Mouse (Mus musculus) heart, embryonic 13.5 days (tissue): ENCODE measurements around the gene Nog. TPM values are rescaled to one million over a fixed set of nuclear protein-coding genes. Genes with fewer than 3 reads are reported as not detected.

Experiments
- ATAC-seq: fragments of 200-750 bp; cut with Nextera tagmentation; 2 replicates; pipeline ENCODE4 v1.8.0; 2017; ENCODE audit warnings: moderate TSS enrichment; ENCODE audit not compliant: insufficient number of reproducible peaks, low FRiP score, low TSS enrichment; ENCODE audit errors: extremely low read depth
- H3K27ac ChIP-seq: fragments of 300-500 bp; sonication (generic); replicated peaks from 2 replicates; pipeline ENCODE4 v1.5.1; 2015; ENCODE audit warnings: moderate library complexity, mild to moderate bottlenecking, inconsistent platforms
- H3K27me3 ChIP-seq: fragments of 300-500 bp; sonication (generic); replicated peaks from 2 replicates; pipeline ENCODE4 v1.6.1; 2015; ENCODE audit warnings: mild to moderate bottlenecking, inconsistent platforms
- H3K36me3 ChIP-seq: fragments of 300-500 bp; sonication (generic); 2 replicates; pipeline ENCODE4 v1.6.1; 2015; ENCODE audit warnings: mild to moderate bottlenecking, inconsistent platforms
- H3K4me1 ChIP-seq: fragments of 300-500 bp; sonication (generic); 2 replicates; pipeline ENCODE4 v1.6.1; 2015; ENCODE audit warnings: inconsistent platforms
- H3K4me2 ChIP-seq: fragments of 300-500 bp; sonication (generic); 2 replicates; pipeline ENCODE4 v1.6.1; 2015; ENCODE audit warnings: inconsistent platforms, mild to moderate bottlenecking, moderate library complexity
- H3K4me3 ChIP-seq: fragments of 300-500 bp; sonication (generic); 2 replicates; pipeline ENCODE4 v1.5.1; 2015; ENCODE audit warnings: moderate library complexity, mild to moderate bottlenecking, inconsistent platforms
- H3K9ac ChIP-seq: fragments of 300-500 bp; sonication (generic); 2 replicates; pipeline ENCODE4 v1.6.1; 2015; ENCODE audit warnings: inconsistent platforms, mild to moderate bottlenecking, moderate library complexity
- H3K9me3 ChIP-seq: fragments of 300-500 bp; sonication (generic); 2 replicates; pipeline ENCODE4 v1.6.1; 2016; ENCODE audit warnings: inconsistent platforms
- WGBS: fragments of 180-500 bp; shearing (Covaris S2); methylation state at CpG from one replicate; pipeline ENCODE4 v1.1.7; 2015; ENCODE audit warnings: mixed read lengths; 5-methylcytosine and 5-hydroxymethylcytosine counted together
- polyA plus RNA-seq: library from polyadenylated mRNA; unstranded; fragments of >200 nt; fragmentation: Nextera tagmentation; extraction: Ambion mirVana; gene quantifications from 2 replicates; pipeline ENCODE4 v1.2.1, GENCODE M21; 2015

Nog gene
- polyA plus RNA-seq, 1 experiment from 2014 or later = 0.55 TPM

- WGBS = 61% methylated on average over 4 of the region's 4 CpGs
- Histone ChIP-seq H3K4me3 (no peak overlapping the region), H3K4me1 (peaks cover 24% of the 10 kb centered on the region), H3K9ac (no peak overlapping the region), H3K9me3 (no peaks in the 10 kb centered on the region), H3K4me2 (no peak overlapping the region), H3K36me3 (no peaks in the 10 kb centered on the region), H3K27me3 (no peaks in the 10 kb centered on the region), H3K27ac (no peak overlapping the region)
- ATAC-seq = no peak
Measured at GRCm38 (mm10) chr11:89265080-89265479, 37.1 kb downstream of the Nog start.

DNA sequence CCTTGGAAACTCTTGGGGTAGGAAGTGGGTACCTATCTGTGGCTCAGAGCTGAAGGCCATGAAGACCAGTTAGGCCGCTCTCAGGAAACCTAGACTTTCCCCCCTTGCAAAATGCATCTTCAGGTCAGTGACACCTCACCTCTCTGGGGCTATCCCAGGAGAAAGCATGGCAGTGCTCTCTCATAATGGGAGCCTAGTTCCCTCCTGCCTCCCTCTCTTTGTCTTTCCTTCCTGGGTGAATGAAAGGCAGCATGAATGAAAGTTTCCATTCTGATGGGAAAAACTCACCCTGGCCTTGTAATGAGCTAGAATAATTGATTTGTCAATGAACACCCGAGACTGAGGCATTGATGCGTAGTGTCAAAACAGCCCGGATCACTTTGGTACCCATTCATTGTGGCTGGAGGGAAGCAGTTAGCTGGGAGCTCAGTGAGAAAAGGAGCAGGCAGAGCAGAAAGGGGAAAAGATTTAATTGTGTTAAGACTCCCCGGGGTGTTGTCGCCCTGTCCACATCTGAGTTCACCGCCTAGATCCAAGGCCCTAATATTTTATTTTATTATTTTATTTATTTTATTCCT is 42.7 kb downstream of the Nog start:
- no peak overlapping the region for H3K9ac ChIP-seq
- no peaks in the 10 kb centered on the region for H3K27me3 ChIP-seq
- ATAC-seq = no peak
- H3K27ac ChIP-seq = no peak overlapping the region
- WGBS = 84% methylated on average over 7 of the region's 7 CpGs
- H3K4me3 ChIP-seq = no peak overlapping the region
- H3K4me1 ChIP-seq = peaks cover 14% of the 10 kb centered on the region
- H3K4me2 ChIP-seq = no peak overlapping the region
- H3K36me3 ChIP-seq = no peaks in the 10 kb centered on the region
- no peaks in the 10 kb centered on the region for H3K9me3 ChIP-seq

GRCm38 (mm10) chr11:89257893-89258292 is 44.2 kb downstream of the Nog start:
- no peak for ATAC-seq
- no peaks in the 10 kb centered on the region for H3K36me3 ChIP-seq
- no peaks in the 10 kb centered on the region for H3K27me3 ChIP-seq
- H3K9me3 ChIP-seq = no peaks in the 10 kb centered on the region
- WGBS = 39% methylated on average over 2 of the region's 2 CpGs
- H3K4me2 ChIP-seq = no peak overlapping the region
- H3K4me3 ChIP-seq = no peak overlapping the region
- no peak overlapping the region for H3K9ac ChIP-seq
- no peak overlapping the region for H3K27ac ChIP-seq
- H3K4me1 ChIP-seq = peaks cover 15% of the 10 kb centered on the region

GRCm38 (mm10) chr11:89253973-89254372 is 48.2 kb downstream of the Nog start:
- Histone ChIP-seq H3K9me3 (peaks cover 4% of the 10 kb centered on the region; the same call in 1 of the 2 replicates), H3K4me1 (peaks cover 19% of the 10 kb centered on the region), H3K4me2 (no peak overlapping the region), H3K27me3 (no peaks in the 10 kb centered on the region), H3K27ac (no peak overlapping the region), H3K36me3 (no peaks in the 10 kb centered on the region), H3K9ac (no peak overlapping the region), H3K4me3 (no peak overlapping the region)
- ATAC-seq = no peak
- WGBS = 72% methylated on average over 13 of the region's 13 CpGs

Other genes with a start within 250 kb of the Nog start
- 4.8 and 5.5 TPM in 2 replicates for gene Dgke, start 235.5 kb downstream of the Nog start, polyA plus RNA-seq
- gene Gm525, start 228.5 kb downstream of the Nog start, polyA plus RNA-seq = not detected in 2 replicates